Mouse (Mus musculus) retina, embryonic 14.5 days (tissue): ENCODE data around the gene Trim25.
A peak's percentile ranks its signal among the peaks of the same experiment; 100 is the strongest.
"Not testable (repeated sequence)": the region's sequence is repeated elsewhere in the genome, so short reads cannot be mapped to it uniquely, and the experiment has no call there.

Source experiments
- DNase-seq: peaks from one replicate; pipeline ENCODE4 v3.0.0-alpha.2; 2015; ENCODE audit warnings: low spot score

Trim25 gene

GRCm38 (mm10) chr11:89024181-89024881 is 25.2 kb downstream of the Trim25 start:
- DNase-seq, result no peak

GRCm38 (mm10) chr11:89025603-89026002 is 26.4 kb downstream of the Trim25 start:
- no peak for DNase-seq

- DNase-seq, result no peak
Measured at GRCm38 (mm10) chr11:89026117-89026516, 26.9 kb downstream of the Trim25 start.

GRCm38 (mm10) chr11:89027955-89028361 is 28.8 kb downstream of the Trim25 start:
- DNase-seq, result no peak

- DNase-seq, result no peak
Measured at GRCm38 (mm10) chr11:89028871-89029405, 29.8 kb downstream of the Trim25 start.

GRCm38 (mm10) chr11:89030552-89030951 is 31.4 kb downstream of the Trim25 start:
- no peak for DNase-seq

- DNase-seq, result no peak
Measured at GRCm38 (mm10) chr11:89031189-89031588, 32.0 kb downstream of the Trim25 start.

GRCm38 (mm10) chr11:89034592-89034991 is 35.4 kb downstream of the Trim25 start:
- DNase-seq, result no peak

- no peak for DNase-seq
Measured at GRCm38 (mm10) chr11:89035552-89035951, 36.4 kb downstream of the Trim25 start.

- DNase-seq, result no peak
Measured at GRCm38 (mm10) chr11:89038496-89038895, 39.3 kb downstream of the Trim25 start.

GRCm38 (mm10) chr11:89039325-89039724 is 40.1 kb downstream of the Trim25 start:
- peak; percentile 66 for DNase-seq

- not testable (repeated sequence) for DNase-seq
Measured at GRCm38 (mm10) chr11:89041073-89041472, 41.9 kb downstream of the Trim25 start.

GRCm38 (mm10) chr11:89043046-89043445 is 43.9 kb downstream of the Trim25 start:
- DNase-seq, result no peak

GRCm38 (mm10) chr11:89045501-89045900 is 46.3 kb downstream of the Trim25 start:
- DNase-seq, result not testable (repeated sequence)

GRCm38 (mm10) chr11:89046021-89046420 is 46.8 kb downstream of the Trim25 start:
- no peak for DNase-seq

GRCm38 (mm10) chr11:89051767-89052166 is 52.6 kb downstream of the Trim25 start:
- no peak for DNase-seq

- DNase-seq, result no peak
Measured at GRCm38 (mm10) chr11:89055931-89056690, 56.9 kb downstream of the Trim25 start.

GRCm38 (mm10) chr11:89058515-89059270 is 59.5 kb downstream of the Trim25 start:
- peak; percentile 52 for DNase-seq

- DNase-seq, result no peak
Measured at GRCm38 (mm10) chr11:89059919-89060422, 60.8 kb downstream of the Trim25 start.

GRCm38 (mm10) chr11:89060423-89061089 is 61.4 kb downstream of the Trim25 start:
- peak; percentile 90 for DNase-seq

GRCm38 (mm10) chr11:89061362-89061761 is 62.2 kb downstream of the Trim25 start:
- DNase-seq, result no peak

GRCm38 (mm10) chr11:89064312-89064711 is 65.1 kb downstream of the Trim25 start:
- DNase-seq, result no peak
